8 mouse cellular contexts compared by ENCODE assay signal in the genomic region with DNA sequence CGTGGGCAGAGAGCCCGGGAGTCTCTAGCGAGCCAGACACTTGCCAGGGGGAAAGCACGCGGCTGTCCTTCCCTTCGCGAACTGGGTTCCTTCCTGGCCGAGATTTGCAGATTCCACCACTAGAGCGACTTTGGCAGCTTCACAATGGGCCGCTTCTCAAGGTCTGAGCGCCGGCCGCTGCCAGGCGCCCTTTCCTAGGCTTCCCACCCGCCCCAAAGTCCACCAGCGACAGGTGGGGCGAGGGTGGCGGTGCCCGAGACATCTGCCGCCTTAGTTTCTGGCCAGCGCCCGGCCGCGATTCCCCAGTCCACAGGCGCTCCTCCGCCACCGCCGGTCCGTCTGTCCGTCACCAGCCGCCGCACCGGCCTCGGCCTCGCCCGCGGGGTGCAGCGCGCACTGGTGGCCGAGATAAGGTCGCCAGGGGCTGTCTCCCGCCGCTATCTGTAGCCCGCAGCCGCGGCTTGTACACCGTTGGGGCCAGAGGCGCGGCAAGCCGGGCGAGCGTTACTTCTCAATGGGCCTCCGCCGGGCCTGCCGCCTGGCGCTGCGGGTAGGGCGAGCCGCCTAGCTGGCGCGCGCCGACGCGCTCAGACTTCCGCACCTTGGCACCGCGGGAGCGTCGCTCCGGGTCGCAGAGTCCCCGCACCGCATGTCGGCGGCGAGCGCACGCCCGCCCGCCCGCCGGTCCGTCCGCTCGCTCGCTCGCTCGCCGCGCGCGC. TPM values are rescaled to one million over a fixed set of nuclear protein-coding genes. Genes with fewer than 3 reads are reported as not detected.
DNase-seq lines count a peak whose midpoint lies in the region; ATAC-seq and TF ChIP-seq lines count a peak whose summit lies in the region.

No protein-coding gene starts in this region.

- peaks cover 2% of the 10 kb centered on the region for H3K36me3 ChIP-seq in G1E (replicated peaks)
- no peaks in the 10 kb centered on the region for H3K36me3 ChIP-seq in forebrain, embryonic 15.5 days
- H3K36me3 ChIP-seq in lung, embryonic 16.5 days (ENCODE audit: control insufficient read depth, insufficient read depth, low read length): no peaks in the 10 kb centered on the region

- H3K9me3 ChIP-seq in G1E (replicated peaks): peaks cover 16% of the 10 kb centered on the region
- no peaks in the 10 kb centered on the region for H3K9me3 ChIP-seq in forebrain, embryonic 15.5 days
- H3K9me3 ChIP-seq in lung, embryonic 16.5 days (ENCODE audit: control insufficient read depth, low read length): no peaks in the 10 kb centered on the region

- intact Hi-C loops in heart, postnatal 25 days (cut with DNase I): loop anchor here (2.0 to 5.0 kb wide), 3 partner anchors 110 to 436 kb away; a partner anchor contains a TSS

- whole genome bisulfite sequencing in forebrain, embryonic 15.5 days: under 1% methylated on average over 93 of the region's 93 CpGs
- WGBS in lung, embryonic 16.5 days: under 1% methylated on average over 77 of the region's 93 CpGs

- H3K4me3 ChIP-seq in G1E (ENCODE audit: low read depth, low read length): peak overlapping the region; percentile 80
- peak overlapping the region; percentile 79 for H3K4me3 ChIP-seq in forebrain, embryonic 15.5 days
- peak overlapping the region; percentile 82 for H3K4me3 ChIP-seq in lung, embryonic 16.5 days (ENCODE audit: low read length)

- peaks cover 13% of the 10 kb centered on the region; the same call in 1 of the 2 replicates for H3K27me3 ChIP-seq in G1E (ENCODE audit: insufficient read depth, low read length)
- H3K27me3 ChIP-seq in forebrain, embryonic 15.5 days: no peaks in the 10 kb centered on the region
- H3K27me3 ChIP-seq in lung, embryonic 16.5 days (ENCODE audit: control insufficient read depth, insufficient read depth, low read depth, low read length): no peaks in the 10 kb centered on the region

- H3K9ac ChIP-seq in forebrain, embryonic 15.5 days (replicated peaks): peak overlapping the region; percentile 94
- peak overlapping the region; percentile 82 for H3K9ac ChIP-seq in lung, embryonic 16.5 days (ENCODE audit: low read length)

- H3K4me1 ChIP-seq in G1E (ENCODE audit: insufficient read depth, low read depth, low read length): peaks cover 16% of the 10 kb centered on the region
- peaks cover 46% of the 10 kb centered on the region for H3K4me1 ChIP-seq in forebrain, embryonic 15.5 days
- peaks cover 14% of the 10 kb centered on the region for H3K4me1 ChIP-seq in lung, embryonic 16.5 days (replicated peaks; ENCODE audit: control insufficient read depth, insufficient read depth, low read length)

- no peak for TF ChIP-seq CTCF in G1E (IDR thresholded peaks at IDR 0.05; ENCODE audit: low read depth, low read length)

- DNase-seq in G1E (ENCODE audit: low spot score): peak; percentile 50
- peak; percentile 70 for DNase-seq in cerebellum, adult 11 months
- DNase-seq in heart, postnatal 25 days (ENCODE audit: low spot score): peak; percentile 43
- peak; percentile 71 to 74 for DNase-seq in layer of hippocampus, adult 8-10 months (ENCODE audit: low spot score in 2 of 2)
- peak; percentile 41 for DNase-seq in ovary, postnatal 14 days (ENCODE audit: low spot score)
- DNase-seq in thymus, postnatal 14 days: peak; percentile 73

- H3K27ac ChIP-seq in forebrain, embryonic 15.5 days (replicated peaks): peak overlapping the region; percentile 99
- peak overlapping the region; percentile 86 for H3K27ac ChIP-seq in lung, embryonic 16.5 days (ENCODE audit: low read length)

- H3K4me2 ChIP-seq in forebrain, embryonic 15.5 days (replicated peaks): peak overlapping the region; percentile 49
- peak overlapping the region; percentile 79 for H3K4me2 ChIP-seq in lung, embryonic 16.5 days (ENCODE audit: low read depth, low read length)

- ATAC-seq in G1E (ENCODE audit: extremely low read depth, insufficient number of reproducible peaks, low FRiP score, poor library complexity, severe bottlenecking): peak; percentile 47
- peak; percentile 66 for ATAC-seq in forebrain, embryonic 15.5 days (replicated peaks)
- ATAC-seq in lung, embryonic 16.5 days (ENCODE audit: low read depth): peak; percentile 53

RNA-seq across cellular contexts. Expression of a gene that starts 1.0 kb away (rescaled TPM):
- total RNA-seq in G1E (2014; fragmentation: Nextera tagmentation): 3.8 and 6.5 TPM in 2 replicates
- 12.4 and 14.5 TPM in 2 replicates for total RNA-seq in G1E (2017)
- 1.2 and 2.6 TPM in 2 replicates for polyA plus RNA-seq in G1E (2012)
- polyA plus RNA-seq in forebrain, embryonic 15.5 days (2015; fragmentation: Nextera tagmentation; extraction: Ambion mirVana): 54.7 and 58.2 TPM in 2 replicates
- total RNA-seq in heart, postnatal 25 days (2021): 1 to 10 TPM; 4.0 TPM
- total RNA-seq in layer of hippocampus, adult 8-10 months (2022): 10 to 100 TPM; 55.2 to 56.6 (median 55.9) TPM
- 17.0 and 19.5 TPM in 2 replicates for polyA plus RNA-seq in lung, embryonic 16.5 days (2015; fragmentation: Nextera tagmentation; extraction: Ambion mirVana)

Comparison
In these comparisons a context has a peak if more than half of its experiments do, and no peak if none do; other contexts are left out.
1. Peak in every context shown above with its lines: DNase-seq, ATAC-seq, H3K4me3 ChIP-seq and H3K27ac ChIP-seq.